Mouse (Mus musculus): ENCODE results near the gene Clptm1. TPM values are rescaled to one million over a fixed set of nuclear protein-coding genes. Genes with fewer than 3 reads are reported as not detected.

Gene Clptm1
- polyA plus RNA-seq, 1 experiment from 2014 or later = 70.6 TPM

DNA sequence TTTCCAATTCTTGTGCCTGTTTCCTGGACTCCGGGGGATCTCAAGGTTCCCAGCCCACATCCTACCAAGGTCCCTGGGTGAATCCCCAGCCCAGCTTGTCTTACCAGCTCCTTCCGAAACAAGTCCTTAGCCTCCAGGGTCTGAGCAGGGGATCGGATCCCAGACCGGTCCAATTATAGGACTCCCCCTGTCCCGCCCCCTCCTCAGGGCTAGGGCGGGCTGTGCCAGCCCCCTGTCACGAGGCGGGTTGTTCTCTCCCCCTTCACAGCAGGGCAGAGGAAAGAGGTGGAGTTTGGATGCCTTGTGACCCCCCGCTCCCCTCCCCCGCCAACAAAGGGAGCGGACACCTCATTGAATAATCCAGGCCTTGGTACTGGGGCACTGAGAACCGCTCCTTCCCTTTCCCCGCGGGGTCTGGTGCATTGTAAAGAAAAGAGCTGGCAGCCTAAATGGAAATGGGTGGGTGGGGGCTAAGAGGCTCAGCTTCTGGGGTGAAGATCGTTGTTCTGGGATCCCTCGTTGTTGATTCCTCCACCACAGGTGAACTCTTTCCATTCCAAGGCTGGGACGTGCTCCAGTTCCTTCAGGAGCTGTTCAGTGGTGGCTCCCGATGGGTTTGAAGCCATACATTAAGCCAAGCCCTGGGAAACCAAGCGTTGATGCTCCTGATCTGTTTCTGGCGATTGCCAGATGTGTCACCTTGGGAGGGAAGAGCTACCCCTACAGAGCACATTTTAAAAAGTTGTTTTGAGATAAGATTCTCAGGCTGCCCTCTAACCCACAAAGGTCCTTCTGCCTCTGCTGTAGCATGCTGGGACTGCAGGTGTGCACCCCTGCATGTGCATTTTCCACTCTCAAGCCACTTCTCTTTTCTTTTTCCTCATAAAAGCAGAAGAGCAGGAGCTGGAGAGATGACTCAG, 34.3 kb upstream of the Clptm1 start, which contains the start of gene Apoe:
Apoe (minus strand) TSS at position 282 of the 920 bp plus-strand sequence.
- peak within 1 kb of the TSS; percentile 82 for H3K27ac ChIP-seq
- peak; percentile 58 for DNase-seq (ENCODE audit: extremely low spot score, low spot score)
- WGBS = under 1% methylated on average over 20 of the region's 20 CpGs

DNA sequence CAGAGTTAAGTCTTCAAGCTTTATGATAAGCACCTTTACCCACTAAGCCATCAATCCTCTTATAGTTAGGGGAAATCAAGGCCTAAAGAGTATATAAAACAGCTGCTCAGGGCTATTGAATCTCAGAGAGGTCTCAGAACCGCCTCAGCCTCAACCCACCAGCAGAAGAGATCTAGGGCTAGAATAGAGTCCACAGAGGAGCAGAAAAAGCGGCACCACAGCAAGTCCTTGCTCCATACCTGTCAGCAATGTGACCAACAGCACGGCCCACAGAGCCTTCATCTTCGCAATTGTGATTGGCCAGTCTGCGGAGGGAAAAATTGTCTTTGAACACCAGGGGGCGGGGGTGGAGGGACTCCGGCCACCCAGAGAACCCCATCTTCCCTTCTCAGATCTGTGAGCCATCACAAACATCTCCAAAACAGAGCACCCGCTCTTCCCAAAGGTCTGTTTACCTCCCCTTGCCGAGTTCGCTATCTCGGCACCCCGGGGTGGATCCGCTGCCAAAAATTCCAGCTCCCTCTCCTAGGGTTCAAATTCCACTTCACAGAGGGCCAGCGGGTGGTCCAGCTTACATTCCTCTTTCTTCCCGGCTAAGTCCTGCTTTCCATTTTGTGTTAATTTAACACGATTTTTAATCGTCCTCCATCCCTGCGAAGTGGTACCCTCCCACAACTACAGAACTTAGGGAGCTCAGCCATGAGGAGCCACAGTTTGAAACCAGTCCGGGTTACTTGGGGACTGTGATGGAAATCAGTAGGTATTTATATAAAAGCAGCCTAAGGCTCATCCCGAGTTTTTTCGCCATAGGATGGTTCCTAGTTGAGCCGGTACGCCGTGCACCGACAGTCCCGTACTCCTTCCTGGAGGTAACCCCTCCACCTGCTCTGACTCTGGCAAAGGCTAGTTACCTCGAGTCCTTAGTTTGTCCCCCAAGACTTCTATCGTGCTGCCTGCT, 33.4 kb upstream of the Clptm1 start:
- H3K27me3 ChIP-seq (ENCODE audit: poor library complexity, severe bottlenecking) = no peaks in the 10 kb centered on the region
- peak; percentile 45 for DNase-seq (ENCODE audit: extremely low spot score, low spot score)
- H3K36me3 ChIP-seq (replicated peaks) = peaks cover 45% of the 10 kb centered on the region
- WGBS = 3% methylated on average over 28 of the region's 28 CpGs
- peak overlapping the region; percentile 82 for H3K27ac ChIP-seq
- peak overlapping the region; percentile 51 for H3K4me3 ChIP-seq
- peaks cover 61% of the 10 kb centered on the region for H3K4me1 ChIP-seq
- H3K9me3 ChIP-seq = peaks cover 10% of the 10 kb centered on the region

More for the DNA sequence above, 34.3 kb upstream of the Clptm1 start, which contains the start of gene Apoe:
- H3K4me1 ChIP-seq = peaks cover 56% of the 10 kb centered on the region
- H3K9me3 ChIP-seq = peaks cover 10% of the 10 kb centered on the region
- peaks cover 54% of the 10 kb centered on the region for H3K36me3 ChIP-seq (replicated peaks)
- peak within 1 kb of the TSS; percentile 51 for H3K4me3 ChIP-seq
- H3K27me3 ChIP-seq (ENCODE audit: poor library complexity, severe bottlenecking) = no peaks in the 10 kb centered on the region

DNA sequence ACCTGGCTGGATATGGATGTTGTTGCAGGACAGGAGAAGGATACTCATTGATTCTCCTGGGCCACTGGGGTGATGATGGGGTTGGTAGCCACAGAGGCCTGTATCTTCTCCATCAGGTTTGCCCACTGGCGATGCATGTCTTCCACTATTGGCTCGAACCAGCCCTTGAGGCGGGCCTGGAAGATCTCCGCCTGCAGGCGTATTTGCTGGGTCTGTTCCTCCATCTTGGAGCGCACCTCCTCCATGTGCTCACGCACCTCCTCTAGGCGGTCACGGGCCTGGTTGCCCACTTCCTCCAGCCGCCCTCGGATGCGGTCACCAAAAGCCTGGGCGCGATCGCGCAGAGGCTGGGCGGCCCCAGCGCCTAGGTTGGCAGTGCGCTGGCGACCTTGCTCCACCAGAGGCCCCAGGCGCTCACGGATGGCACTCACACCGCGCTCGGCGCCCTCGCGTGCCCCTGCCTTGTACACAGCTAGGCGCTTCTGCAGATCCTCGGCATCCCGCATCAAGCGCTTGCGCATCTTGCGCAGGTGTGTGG, 31.6 kb upstream of the Clptm1 start:
- H3K27ac ChIP-seq = no peak overlapping the region
- H3K4me3 ChIP-seq = 0 out of 2 replicates have a peak overlapping the region, but pooled peaks have one; percentile 4
- peaks cover 10% of the 10 kb centered on the region for H3K9me3 ChIP-seq
- H3K36me3 ChIP-seq (replicated peaks) = peaks cover 28% of the 10 kb centered on the region
- peaks cover 68% of the 10 kb centered on the region for H3K4me1 ChIP-seq
- H3K27me3 ChIP-seq (ENCODE audit: poor library complexity, severe bottlenecking) = no peaks in the 10 kb centered on the region
- DNase-seq (ENCODE audit: extremely low spot score, low spot score) = no peak
- WGBS = 94% methylated on average over 34 of the region's 34 CpGs

DNA sequence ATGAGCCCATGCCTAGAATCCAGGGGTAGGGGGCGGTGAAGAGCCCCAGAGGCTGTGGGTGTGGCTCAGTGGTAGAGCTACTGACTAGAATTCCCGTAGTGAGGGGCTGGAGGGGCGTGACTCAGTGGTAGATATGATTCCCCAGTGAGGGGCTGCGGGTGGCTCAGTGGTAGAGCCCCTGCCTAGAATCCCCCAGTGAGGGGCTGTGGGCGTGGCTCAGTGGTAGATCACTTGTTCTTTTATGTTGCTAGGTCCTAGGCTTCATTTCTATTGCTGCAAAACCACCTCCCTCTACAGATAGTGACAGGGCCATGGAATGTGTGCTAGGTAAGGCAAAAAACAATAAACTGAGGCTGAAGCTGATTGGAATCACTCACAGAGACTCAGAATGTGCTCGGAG, 31.0 kb upstream of the Clptm1 start:
- WGBS = 91% methylated on average over 6 of the region's 6 CpGs
- H3K27ac ChIP-seq = no peak overlapping the region
- peaks cover 25% of the 10 kb centered on the region for H3K36me3 ChIP-seq (replicated peaks)
- peaks cover 63% of the 10 kb centered on the region for H3K4me1 ChIP-seq
- H3K9me3 ChIP-seq = peaks cover 10% of the 10 kb centered on the region
- DNase-seq (ENCODE audit: extremely low spot score, low spot score) = no peak
- H3K27me3 ChIP-seq (ENCODE audit: poor library complexity, severe bottlenecking) = no peaks in the 10 kb centered on the region
- H3K4me3 ChIP-seq = no peak overlapping the region

DNA sequence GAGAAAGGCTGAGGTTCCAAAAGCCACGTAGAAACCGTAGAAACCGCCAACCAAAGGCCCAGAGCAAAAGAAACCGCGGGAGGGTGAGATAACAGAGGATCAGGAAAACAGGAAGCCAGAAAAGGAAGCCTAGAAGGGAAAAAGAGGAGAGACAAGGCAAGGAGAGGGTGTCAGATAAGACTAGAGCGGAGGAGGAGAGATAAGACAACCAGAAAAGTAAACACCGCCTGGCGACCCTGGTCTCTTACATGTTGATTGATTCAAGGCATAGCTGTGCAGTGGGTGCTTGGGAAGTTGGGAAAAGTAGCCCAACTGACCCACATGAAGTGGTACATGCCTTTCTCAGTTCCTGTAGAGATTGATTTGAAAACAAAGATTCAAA, 30.4 kb upstream of the Clptm1 start:
- peaks cover 10% of the 10 kb centered on the region for H3K9me3 ChIP-seq
- peaks cover 56% of the 10 kb centered on the region for H3K4me1 ChIP-seq
- peaks cover 21% of the 10 kb centered on the region for H3K36me3 ChIP-seq (replicated peaks)
- WGBS = 55% methylated on average over 8 of the region's 8 CpGs
- DNase-seq (ENCODE audit: extremely low spot score, low spot score) = no peak
- no peaks in the 10 kb centered on the region for H3K27me3 ChIP-seq (ENCODE audit: poor library complexity, severe bottlenecking)
- H3K4me3 ChIP-seq = no peak overlapping the region
- no peak overlapping the region for H3K27ac ChIP-seq

DNA sequence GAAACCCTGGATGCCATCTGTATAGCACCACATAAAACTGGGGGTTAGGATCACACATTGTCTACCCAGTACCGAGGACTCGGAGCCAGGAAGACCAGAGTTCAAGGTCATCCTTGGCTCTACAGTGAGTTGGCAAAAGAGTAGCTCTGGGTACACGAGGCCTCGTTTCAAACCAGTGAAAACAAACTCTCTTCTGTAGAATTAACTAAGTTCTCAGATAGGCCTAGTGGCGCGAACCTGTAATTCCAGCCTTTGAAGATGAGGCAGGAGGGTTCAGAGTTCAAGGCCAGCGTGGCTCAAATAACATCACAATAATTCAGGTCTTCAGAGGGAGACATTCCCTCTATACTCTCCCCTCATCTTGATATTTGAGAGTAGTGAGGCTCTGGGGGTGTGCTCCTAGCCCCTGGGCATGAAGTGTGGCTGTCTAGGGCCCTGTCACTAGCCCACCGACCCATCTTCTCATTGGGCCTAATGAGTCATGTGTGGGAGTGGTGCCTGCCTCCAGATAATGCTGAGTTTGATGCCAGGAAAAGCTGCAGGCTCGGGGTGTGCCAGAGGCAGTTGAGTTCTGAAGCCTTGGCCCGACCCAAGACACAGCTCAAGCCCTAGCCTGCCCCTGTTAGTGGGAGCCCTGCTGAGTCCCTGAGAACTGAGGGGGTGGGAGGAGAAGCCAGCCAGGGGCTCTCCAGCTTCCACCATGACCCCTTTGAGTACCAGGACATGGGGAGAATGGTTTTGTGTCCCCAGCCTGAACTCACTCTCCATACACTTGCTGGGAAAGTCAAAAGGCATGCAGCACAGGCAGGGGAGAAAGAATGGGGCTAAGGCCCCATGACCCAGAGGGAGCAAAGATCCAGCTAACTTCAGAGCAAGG, 29.7 kb upstream of the Clptm1 start:
- Histone ChIP-seq H3K27me3 (ENCODE audit: poor library complexity, severe bottlenecking) (no peaks in the 10 kb centered on the region), H3K9me3 (peaks cover 10% of the 10 kb centered on the region), H3K27ac (no peak overlapping the region), H3K36me3 (replicated peaks) (peaks cover 20% of the 10 kb centered on the region), H3K4me3 (no peak overlapping the region), H3K4me1 (peaks cover 49% of the 10 kb centered on the region)
- WGBS = 87% methylated on average over 10 of the region's 10 CpGs
- DNase-seq (ENCODE audit: extremely low spot score, low spot score) = no peak

GRCm38 (mm10) chr7:19693421-19693820, 28.6 kb upstream of the Clptm1 start:
- Histone ChIP-seq H3K27me3 (ENCODE audit: poor library complexity, severe bottlenecking) (no peaks in the 10 kb centered on the region), H3K4me3 (peak overlapping the region; percentile 21; the same call in 1 of the 2 replicates), H3K27ac (peak overlapping the region; percentile 71), H3K9me3 (peaks cover 10% of the 10 kb centered on the region), H3K36me3 (replicated peaks) (peaks cover 20% of the 10 kb centered on the region), H3K4me1 (peaks cover 38% of the 10 kb centered on the region)
- WGBS = 31% methylated on average over 10 of the region's 10 CpGs
- no peak for DNase-seq (ENCODE audit: extremely low spot score, low spot score)

- H3K27ac ChIP-seq = peak within 1 kb of the TSS; percentile 71
- peaks cover 10% of the 10 kb centered on the region for H3K9me3 ChIP-seq
- DNase-seq (ENCODE audit: extremely low spot score, low spot score) = no peak
- H3K4me1 ChIP-seq = peaks cover 26% of the 10 kb centered on the region
- WGBS = 51% methylated on average over 28 of the region's 28 CpGs
- H3K27me3 ChIP-seq (ENCODE audit: poor library complexity, severe bottlenecking) = no peaks in the 10 kb centered on the region
- peak within 1 kb of the TSS; percentile 21; the same call in 1 of the 2 replicates for H3K4me3 ChIP-seq
- peaks cover 16% of the 10 kb centered on the region for H3K36me3 ChIP-seq (replicated peaks)
These were observed 27.3 kb upstream of the Clptm1 start, which contains the start of gene Apoc1 for GRCm38 (mm10) chr7:19691873-19692865. Gene Apoc1, minus strand, starts transcription at chr7:19692660.

GRCm38 (mm10) chr7:19691434-19691833, 26.6 kb upstream of the Clptm1 start:
- H3K9me3 ChIP-seq = peaks cover 4% of the 10 kb centered on the region
- no peak overlapping the region for H3K4me3 ChIP-seq
- no peak for DNase-seq (ENCODE audit: extremely low spot score, low spot score)
- no peak overlapping the region for H3K27ac ChIP-seq
- no peaks in the 10 kb centered on the region for H3K27me3 ChIP-seq (ENCODE audit: poor library complexity, severe bottlenecking)
- H3K36me3 ChIP-seq (replicated peaks) = peaks cover 9% of the 10 kb centered on the region
- WGBS = 79% methylated on average over 6 of the region's 6 CpGs
- peaks cover 32% of the 10 kb centered on the region for H3K4me1 ChIP-seq

DNA sequence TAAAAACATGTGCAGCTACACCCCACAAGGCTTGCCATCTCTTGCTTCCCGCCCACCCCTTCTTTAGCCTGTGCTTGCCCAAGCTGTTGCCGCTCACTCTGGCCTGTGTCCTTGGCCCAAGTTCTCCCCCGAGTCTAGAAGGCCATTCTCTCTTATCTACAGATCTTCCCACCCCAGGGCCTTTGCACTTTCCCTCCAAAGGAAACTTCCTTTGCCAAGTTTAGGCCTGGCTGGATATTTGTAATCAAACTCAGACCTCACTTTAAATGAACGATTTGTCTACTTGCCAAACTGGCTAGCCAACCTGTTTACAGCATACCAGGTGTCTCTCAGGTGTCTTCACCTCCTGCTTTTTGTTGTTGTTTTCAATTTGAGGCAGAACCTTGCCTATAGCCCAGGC, 26.0 kb upstream of the Clptm1 start:
- DNase-seq (ENCODE audit: extremely low spot score, low spot score) = no peak
- H3K27ac ChIP-seq = no peak overlapping the region

GRCm38 (mm10) chr7:19688611-19689010, 23.8 kb upstream of the Clptm1 start:
- Histone ChIP-seq H3K27me3 (ENCODE audit: poor library complexity, severe bottlenecking) (no peaks in the 10 kb centered on the region), H3K27ac (no peak overlapping the region), H3K4me3 (no peak overlapping the region), H3K9me3 (no peaks in the 10 kb centered on the region; the same call in 1 of the 2 replicates), H3K36me3 (replicated peaks) (no peaks in the 10 kb centered on the region), H3K4me1 (peaks cover 27% of the 10 kb centered on the region)
- 96% methylated on average over 2 of the region's 2 CpGs for WGBS
- no peak for DNase-seq (ENCODE audit: extremely low spot score, low spot score)

More for the DNA sequence above, 26.0 kb upstream of the Clptm1 start:
- no peaks in the 10 kb centered on the region; the same call in 1 of the 2 replicates for H3K9me3 ChIP-seq
- peaks cover 3% of the 10 kb centered on the region for H3K36me3 ChIP-seq (replicated peaks)
- no peaks in the 10 kb centered on the region for H3K27me3 ChIP-seq (ENCODE audit: poor library complexity, severe bottlenecking)
- H3K4me3 ChIP-seq = no peak overlapping the region
- H3K4me1 ChIP-seq = peaks cover 32% of the 10 kb centered on the region
- WGBS = 86% methylated on average over 4 of the region's 4 CpGs
